Mouse (Mus musculus) hindbrain, postnatal 0 days (tissue): ENCODE results near the gene Adprhl2. TPM values are rescaled to one million over a fixed set of nuclear protein-coding genes. Genes with fewer than 3 reads are reported as not detected.

Experiments used
- ATAC-seq: fragments of 200-750 bp; cut with Nextera tagmentation; 2 replicates; pipeline ENCODE4 v1.8.0; 2017; ENCODE audit warnings: mild to moderate bottlenecking, moderate TSS enrichment, moderate library complexity
- DNase-seq: peaks from one replicate; pipeline ENCODE4 v3.0.0-alpha.2; 2015; ENCODE audit warnings: low spot score
- H3K27ac ChIP-seq: fragments of 300-500 bp; sonication (generic); 2 replicates; pipeline ENCODE4 v1.5.1; 2014; ENCODE audit warnings: mild to moderate bottlenecking
- H3K27me3 ChIP-seq: fragments of 300-500 bp; sonication (generic); 2 replicates; pipeline ENCODE4 v1.6.1; 2014; ENCODE audit warnings: low read length, mixed read lengths; ENCODE audit not compliant: insufficient read depth
- H3K36me3 ChIP-seq: fragments of 300-500 bp; sonication (generic); 2 replicates; pipeline ENCODE4 v1.6.1; 2014; ENCODE audit warnings: low read length, mixed read lengths; ENCODE audit not compliant: insufficient read depth
- H3K4me1 ChIP-seq: fragments of 300-500 bp; sonication (generic); 2 replicates; pipeline ENCODE4 v1.6.1; 2014; ENCODE audit warnings: antibody characterized with exemption, low read length, mixed read lengths; ENCODE audit not compliant: insufficient read depth
- H3K4me2 ChIP-seq: fragments of 300-500 bp; sonication (generic); 2 replicates; pipeline ENCODE4 v1.6.1; 2014; ENCODE audit warnings: low read depth, mild to moderate bottlenecking, low read length, moderate library complexity, mixed read lengths
- H3K4me3 ChIP-seq: fragments of 300-500 bp; sonication (generic); 2 replicates; pipeline ENCODE4 v1.5.1; 2014; ENCODE audit warnings: low read length
- H3K9ac ChIP-seq: fragments of 300-500 bp; sonication (generic); replicated peaks from 2 replicates; pipeline ENCODE4 v1.6.1; 2014; ENCODE audit warnings: mild to moderate bottlenecking, low read length, moderate library complexity, mixed read lengths
- H3K9me3 ChIP-seq: fragments of 300-500 bp; sonication (generic); 2 replicates; pipeline ENCODE4 v1.6.1; 2016; ENCODE audit warnings: low read length, mixed read lengths
- CTCF ChIP-seq: IDR thresholded peaks from 2 replicates; pipeline ENCODE4 v1.5.1; 2016; ENCODE audit warnings: antibody characterized with exemption, control low read depth, low read depth
- WGBS: fragments of 180-500 bp; shearing (Covaris S2); extraction: QIAGEN DNeasy Blood & Tissue Kit; methylation state at CpG from one replicate; pipeline ENCODE4 v1.1.7; 2014; 5-methylcytosine and 5-hydroxymethylcytosine counted together
- polyA plus RNA-seq: library from polyadenylated mRNA; unstranded; fragments of >200 nt; fragmentation: Nextera tagmentation; extraction: Ambion mirVana; gene quantifications from 2 replicates; pipeline ENCODE4 v1.2.1, GENCODE M21; 2015
- total RNA-seq: library from RNA; depleted of rRNA; stranded (reverse); fragments of >200 nt; gene quantifications from 2 replicates; pipeline ENCODE4 v1.2.3, GENCODE M21; 2014; rRNA removed

The Adprhl2 gene
- 64.0 and 73.9 TPM in 2 replicates for total RNA-seq
- 73.2 and 73.9 TPM in 2 replicates for polyA plus RNA-seq

GRCm38 (mm10) chr4:126321111-126321853 is at the start of gene Adprhl2:
Gene Adprhl2, minus strand, starts transcription at chr4:126321703.
- WGBS, result under 1% methylated on average over 79 of the region's 80 CpGs
- ATAC-seq (peak; percentile 89), DNase-seq (peak; percentile 98)
- H3K27me3 ChIP-seq, result no peaks in the 10 kb centered on the region
- no peaks in the 10 kb centered on the region for H3K9me3 ChIP-seq
- H3K36me3 ChIP-seq, result peaks cover 19% of the 10 kb centered on the region
- peak within 1 kb of the TSS; percentile 83 for H3K27ac ChIP-seq
- H3K4me2 ChIP-seq, result peak within 1 kb of the TSS; percentile 69
- peak within 1 kb of the TSS; percentile 64 for H3K9ac ChIP-seq
- H3K4me1 ChIP-seq, result peaks cover 13% of the 10 kb centered on the region
- TF ChIP-seq CTCF, result peak; percentile 100
- H3K4me3 ChIP-seq, result peak within 1 kb of the TSS; percentile 50

GRCm38 (mm10) chr4:126360069-126360468 is 38.6 kb upstream of the Adprhl2 start:
- peaks cover 37% of the 10 kb centered on the region for H3K36me3 ChIP-seq
- no peak overlapping the region for H3K27ac ChIP-seq
- 98% methylated on average over 1 of the region's 1 CpGs for WGBS

GRCm38 (mm10) chr4:126343451-126343850 is 21.9 kb upstream of the Adprhl2 start:
- ATAC-seq (no peak), DNase-seq (no peak)
- Histone ChIP-seq H3K27ac (no peak overlapping the region), H3K9ac (no peak overlapping the region), H3K4me2 (no peak overlapping the region), H3K4me1 (no peaks in the 10 kb centered on the region), H3K4me3 (no peak overlapping the region), H3K36me3 (peaks cover 22% of the 10 kb centered on the region), H3K9me3 (no peaks in the 10 kb centered on the region), H3K27me3 (no peaks in the 10 kb centered on the region)
- TF ChIP-seq CTCF, result no peak
- WGBS, result 77% methylated on average over 4 of the region's 4 CpGs

More at GRCm38 (mm10) chr4:126360069-126360468, 38.6 kb upstream of the Adprhl2 start:
- TF ChIP-seq CTCF, result no peak
- no peaks in the 10 kb centered on the region for H3K4me1 ChIP-seq
- H3K4me2 ChIP-seq, result no peak overlapping the region
- ATAC-seq, result no peak
- H3K4me3 ChIP-seq, result no peak overlapping the region
- no peaks in the 10 kb centered on the region for H3K9me3 ChIP-seq
- H3K9ac ChIP-seq, result no peak overlapping the region
- H3K27me3 ChIP-seq, result no peaks in the 10 kb centered on the region
- no peak for DNase-seq

- Histone ChIP-seq H3K9ac (no peak overlapping the region), H3K27me3 (no peaks in the 10 kb centered on the region), H3K4me3 (no peak overlapping the region), H3K4me1 (no peaks in the 10 kb centered on the region), H3K9me3 (no peaks in the 10 kb centered on the region), H3K4me2 (no peak overlapping the region), H3K36me3 (peaks cover 5% of the 10 kb centered on the region; the same call in 1 of the 2 replicates), H3K27ac (no peak overlapping the region)
- TF ChIP-seq CTCF, result no peak
- ATAC-seq (no peak), DNase-seq (no peak)
- WGBS, result 62% methylated on average over 4 of the region's 4 CpGs
Observed at GRCm38 (mm10) chr4:126339461-126339860, 18.0 kb upstream of the Adprhl2 start.

- DNase-seq, result no peak
- TF ChIP-seq CTCF, result peak; percentile 52
- no peaks in the 10 kb centered on the region for H3K9me3 ChIP-seq
- no peaks in the 10 kb centered on the region for H3K4me1 ChIP-seq
- no peak overlapping the region for H3K4me2 ChIP-seq
- no peak overlapping the region for H3K27ac ChIP-seq
- 52% methylated on average over 3 of the region's 3 CpGs for WGBS
- H3K9ac ChIP-seq, result no peak overlapping the region
- 0 out of 2 replicates have a peak, but pooled peaks cover 3% of the 10 kb centered on the region for H3K36me3 ChIP-seq
- no peaks in the 10 kb centered on the region for H3K27me3 ChIP-seq
- H3K4me3 ChIP-seq, result no peak overlapping the region
- ATAC-seq, result no peak
Observed at GRCm38 (mm10) chr4:126332358-126332757, 10.9 kb upstream of the Adprhl2 start.

- WGBS, result 68% methylated on average over 1 of the region's 1 CpGs
Observed at GRCm38 (mm10) chr4:126331751-126332150, 10.2 kb upstream of the Adprhl2 start.

GRCm38 (mm10) chr4:126330295-126330694 is 8.8 kb upstream of the Adprhl2 start:
- Histone ChIP-seq H3K4me2 (no peak overlapping the region), H3K9ac (no peak overlapping the region), H3K36me3 (no peaks in the 10 kb centered on the region), H3K4me3 (no peak overlapping the region), H3K27ac (no peak overlapping the region), H3K4me1 (peaks cover 2% of the 10 kb centered on the region; the same call in 1 of the 2 replicates), H3K9me3 (no peaks in the 10 kb centered on the region), H3K27me3 (no peaks in the 10 kb centered on the region)
- 95% methylated on average over 4 of the region's 4 CpGs for WGBS
- TF ChIP-seq CTCF, result no peak
- ATAC-seq (no peak), DNase-seq (no peak)

More at GRCm38 (mm10) chr4:126331751-126332150, 10.2 kb upstream of the Adprhl2 start:
- Histone ChIP-seq H3K4me2 (no peak overlapping the region), H3K9me3 (no peaks in the 10 kb centered on the region), H3K4me3 (no peak overlapping the region), H3K27me3 (no peaks in the 10 kb centered on the region), H3K27ac (no peak overlapping the region), H3K36me3 (0 out of 2 replicates have a peak, but pooled peaks cover 3% of the 10 kb centered on the region), H3K9ac (no peak overlapping the region), H3K4me1 (no peaks in the 10 kb centered on the region)
- TF ChIP-seq CTCF, result no peak
- ATAC-seq, result no peak
- no peak for DNase-seq
